Mouse (Mus musculus) embryonic facial prominence, embryonic 13.5 days (tissue): ENCODE measurements around the gene Cenpf. TPM values are rescaled to one million over a fixed set of nuclear protein-coding genes. Genes with fewer than 3 reads are reported as not detected.

Experiments used
- ATAC-seq: fragments of 200-750 bp; cut with Nextera tagmentation; 2 replicates; pipeline ENCODE4 v1.8.0; 2017; ENCODE audit warnings: low read depth; ENCODE audit not compliant: insufficient number of reproducible peaks, insufficient read depth, low FRiP score, low TSS enrichment
- H3K27ac ChIP-seq: fragments of 300-500 bp; sonication (generic); 2 replicates; pipeline ENCODE4 v1.5.1; 2015; ENCODE audit warnings: moderate library complexity, mild to moderate bottlenecking, inconsistent platforms
- H3K27me3 ChIP-seq: fragments of 300-500 bp; sonication (generic); 2 replicates; pipeline ENCODE4 v1.6.1; 2015; ENCODE audit warnings: mild to moderate bottlenecking, inconsistent platforms
- H3K36me3 ChIP-seq: fragments of 300-500 bp; sonication (generic); 2 replicates; pipeline ENCODE4 v1.6.1; 2015; ENCODE audit warnings: mild to moderate bottlenecking, inconsistent platforms
- H3K4me1 ChIP-seq: fragments of 300-500 bp; sonication (generic); 2 replicates; pipeline ENCODE4 v1.6.1; 2015; ENCODE audit warnings: inconsistent platforms
- H3K4me2 ChIP-seq: fragments of 300-500 bp; sonication (generic); 2 replicates; pipeline ENCODE4 v1.6.1; 2015; ENCODE audit warnings: moderate library complexity, mild to moderate bottlenecking, inconsistent platforms
- H3K4me3 ChIP-seq: fragments of 300-500 bp; sonication (generic); 2 replicates; pipeline ENCODE4 v1.5.1; 2015; ENCODE audit warnings: mild to moderate bottlenecking, inconsistent platforms
- H3K9ac ChIP-seq: fragments of 300-500 bp; sonication (generic); 2 replicates; pipeline ENCODE4 v1.6.1; 2015; ENCODE audit warnings: mild to moderate bottlenecking, inconsistent platforms
- H3K9me3 ChIP-seq: fragments of 300-500 bp; sonication (generic); 2 replicates; pipeline ENCODE4 v1.6.1; 2016; ENCODE audit warnings: inconsistent platforms
- WGBS: fragments of 180-500 bp; shearing (Covaris S2); methylation state at CpG from one replicate; pipeline ENCODE4 v1.1.7; 2015; ENCODE audit warnings: mixed read lengths; 5-methylcytosine and 5-hydroxymethylcytosine counted together
- polyA plus RNA-seq: library from polyadenylated mRNA; unstranded; fragments of >200 nt; fragmentation: Nextera tagmentation; extraction: Ambion mirVana; gene quantifications from 2 replicates; pipeline ENCODE4 v1.2.1, GENCODE M21; 2015

Cenpf gene
- polyA plus RNA-seq: 102 and 103 TPM in 2 replicates

DNA sequence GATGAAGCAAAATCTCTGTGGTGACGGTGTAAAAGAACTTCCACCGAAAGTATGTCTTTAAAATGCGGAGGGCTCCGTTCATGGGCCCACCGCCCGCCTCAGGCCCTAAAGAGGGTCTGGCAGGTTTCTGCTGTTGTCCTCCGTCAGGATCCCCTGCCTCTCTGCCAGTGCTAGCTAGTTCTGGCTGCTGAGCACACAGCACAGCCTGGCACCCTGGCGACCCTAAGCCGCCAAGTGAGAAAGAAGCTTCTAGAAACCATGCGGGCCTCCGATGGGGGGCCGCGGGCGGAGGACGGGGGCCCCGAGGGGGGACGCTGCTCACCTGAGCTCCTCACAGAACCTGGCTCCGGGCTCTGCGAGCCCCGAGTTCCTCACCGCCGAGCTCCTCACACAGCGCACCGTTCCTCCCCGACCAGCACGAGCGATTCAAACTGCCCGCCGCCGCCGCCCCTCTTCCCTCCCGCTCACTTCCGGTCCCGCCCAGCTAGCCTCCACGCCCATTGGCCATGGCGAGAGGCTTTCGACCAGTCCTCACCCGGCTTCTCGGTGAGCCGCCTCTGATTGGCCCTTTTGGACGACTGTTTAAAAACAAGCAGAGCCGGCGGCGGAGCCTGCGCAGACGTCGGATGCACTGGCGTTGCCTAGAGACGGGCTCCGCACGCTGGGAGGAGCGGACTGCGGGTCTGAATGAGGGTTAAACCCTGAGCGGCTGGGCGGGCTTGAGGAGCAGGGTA lies at the start of gene Cenpf:
TSS of gene Cenpf (minus strand) at position 433 of the 734 bp plus-strand sequence.
- no peaks in the 10 kb centered on the region for H3K27me3 ChIP-seq
- H3K9me3 ChIP-seq: no peaks in the 10 kb centered on the region
- WGBS: under 1% methylated on average over 54 of the region's 55 CpGs
- peak within 1 kb of the TSS; percentile 91 for H3K4me2 ChIP-seq
- peak within 1 kb of the TSS; percentile 62; the same call in 1 of the 2 replicates for H3K27ac ChIP-seq
- peaks cover 35% of the 10 kb centered on the region for H3K4me1 ChIP-seq
- peak; percentile 100 for ATAC-seq
- peaks cover 19% of the 10 kb centered on the region for H3K36me3 ChIP-seq
- H3K9ac ChIP-seq: peak within 1 kb of the TSS; percentile 86
- peak within 1 kb of the TSS; percentile 84 for H3K4me3 ChIP-seq

DNA sequence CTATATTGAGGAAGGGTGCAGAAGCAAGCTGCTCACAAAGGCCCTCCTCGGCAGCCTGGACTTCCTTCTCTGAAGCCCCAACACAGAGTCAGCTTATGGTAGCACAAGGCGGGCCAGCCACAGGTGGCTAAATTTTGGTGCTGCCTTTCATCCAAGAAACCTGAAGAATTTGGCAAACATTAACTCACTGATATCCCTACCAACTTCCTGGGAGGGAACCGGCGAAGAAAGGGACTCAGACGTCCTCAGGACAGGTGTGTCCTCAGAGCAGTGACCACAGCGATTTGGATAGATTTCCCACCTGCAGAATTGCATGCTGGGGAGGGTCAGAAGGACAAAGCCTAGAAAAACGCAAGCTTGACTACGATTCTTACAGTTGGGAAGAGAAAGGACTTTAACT lies 44.3 kb upstream of the Cenpf start:
- peaks cover 42% of the 10 kb centered on the region for H3K4me1 ChIP-seq
- no peak overlapping the region for H3K4me3 ChIP-seq
- no peaks in the 10 kb centered on the region for H3K9me3 ChIP-seq
- WGBS: 60% methylated on average over 8 of the region's 8 CpGs
- no peaks in the 10 kb centered on the region for H3K27me3 ChIP-seq
- peak overlapping the region; percentile 48; the same call in 1 of the 2 replicates for H3K27ac ChIP-seq
- no peak for ATAC-seq
- no peak overlapping the region for H3K9ac ChIP-seq
- 0 out of 2 replicates have a peak, but pooled peaks cover 4% of the 10 kb centered on the region for H3K36me3 ChIP-seq
- H3K4me2 ChIP-seq: peak overlapping the region; percentile 82

DNA sequence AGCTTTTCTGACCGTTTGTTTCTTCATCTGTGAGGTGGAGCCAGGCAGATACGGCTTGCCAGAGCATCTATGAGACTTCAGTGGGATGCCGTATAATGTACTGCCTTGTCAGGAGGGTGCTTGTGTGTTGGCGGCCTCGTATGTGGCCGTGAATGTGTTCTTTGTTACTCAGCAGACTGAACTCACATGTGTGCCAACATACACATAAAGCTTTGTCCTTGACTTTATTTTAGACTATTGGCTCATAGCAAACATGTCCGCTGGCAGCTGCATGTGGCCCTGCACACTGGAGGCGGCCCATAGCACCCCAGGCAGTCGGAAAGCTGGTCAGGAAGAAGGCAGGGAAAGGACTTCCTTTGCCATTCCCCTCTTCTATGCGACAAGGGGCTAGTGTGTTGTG lies 43.8 kb upstream of the Cenpf start:
- H3K9me3 ChIP-seq: no peaks in the 10 kb centered on the region
- H3K36me3 ChIP-seq: 0 out of 2 replicates have a peak, but pooled peaks cover 4% of the 10 kb centered on the region
- peaks cover 47% of the 10 kb centered on the region for H3K4me1 ChIP-seq
- H3K9ac ChIP-seq: no peak overlapping the region
- no peak for ATAC-seq
- peak overlapping the region; percentile 48 for H3K27ac ChIP-seq
- H3K27me3 ChIP-seq: no peaks in the 10 kb centered on the region
- WGBS: 48% methylated on average over 10 of the region's 10 CpGs
- peak overlapping the region; percentile 82 for H3K4me2 ChIP-seq
- H3K4me3 ChIP-seq: peak overlapping the region; percentile 89; the same call in 1 of the 2 replicates

GRCm38 (mm10) chr1:189729141-189729815 lies 41.4 kb upstream of the Cenpf start:
- H3K4me1 ChIP-seq: peaks cover 55% of the 10 kb centered on the region
- no peaks in the 10 kb centered on the region for H3K9me3 ChIP-seq
- H3K4me3 ChIP-seq: peak overlapping the region; percentile 89
- peak overlapping the region; percentile 82 for H3K4me2 ChIP-seq
- no peaks in the 10 kb centered on the region for H3K27me3 ChIP-seq
- ATAC-seq: no peak
- peak overlapping the region; percentile 90 for H3K9ac ChIP-seq
- WGBS: 6% methylated on average over 17 of the region's 17 CpGs
- H3K36me3 ChIP-seq: 0 out of 2 replicates have a peak, but pooled peaks cover 3% of the 10 kb centered on the region
- peak overlapping the region; percentile 99 for H3K27ac ChIP-seq

DNA sequence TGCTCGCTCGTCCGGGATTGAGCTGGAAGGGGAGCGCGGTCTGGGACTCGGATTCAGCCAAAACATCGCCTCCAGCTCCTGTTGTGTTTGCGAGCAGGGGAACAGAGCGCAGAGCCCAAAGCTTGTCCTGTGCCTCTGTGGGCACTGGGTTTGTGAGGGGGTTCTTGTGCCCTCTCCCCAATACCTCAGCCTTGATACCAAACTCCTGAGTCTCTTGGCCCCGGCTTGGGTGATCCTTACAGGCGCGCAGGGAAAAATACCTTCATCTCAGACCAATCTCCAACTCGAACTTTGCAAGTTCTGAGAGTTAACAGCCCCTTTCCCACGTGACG lies 40.9 kb upstream of the Cenpf start:
- Histone ChIP-seq H3K27ac (peak overlapping the region; percentile 99), H3K4me1 (peaks cover 55% of the 10 kb centered on the region), H3K36me3 (no peaks in the 10 kb centered on the region), H3K9ac (peak overlapping the region; percentile 90), H3K4me2 (peak overlapping the region; percentile 82), H3K9me3 (no peaks in the 10 kb centered on the region), H3K27me3 (no peaks in the 10 kb centered on the region), H3K4me3 (peak overlapping the region; percentile 89)
- under 1% methylated on average over 15 of the region's 15 CpGs for WGBS
- ATAC-seq: no peak

GRCm38 (mm10) chr1:189727884-189728783 lies 40.2 kb upstream of the Cenpf start, which contains the start of gene Ptpn14:
TSS of gene Ptpn14 (plus strand) at chr1:189728268.
- Histone ChIP-seq H3K36me3 (no peaks in the 10 kb centered on the region), H3K27me3 (no peaks in the 10 kb centered on the region), H3K9me3 (no peaks in the 10 kb centered on the region), H3K4me3 (peak within 1 kb of the TSS; percentile 89), H3K4me1 (peaks cover 55% of the 10 kb centered on the region), H3K4me2 (peak within 1 kb of the TSS; percentile 82), H3K9ac (peak within 1 kb of the TSS; percentile 90), H3K27ac (peak within 1 kb of the TSS; percentile 99)
- peak; percentile 90 for ATAC-seq
- WGBS: under 1% methylated on average over 98 of the region's 98 CpGs

GRCm38 (mm10) chr1:189727346-189727883 lies 39.5 kb upstream of the Cenpf start:
- no peaks in the 10 kb centered on the region for H3K9me3 ChIP-seq
- peak overlapping the region; percentile 82 for H3K4me2 ChIP-seq
- peak; percentile 74 for ATAC-seq
- under 1% methylated on average over 22 of the region's 22 CpGs for WGBS
- peaks cover 50% of the 10 kb centered on the region for H3K4me1 ChIP-seq
- no peaks in the 10 kb centered on the region for H3K36me3 ChIP-seq
- no peaks in the 10 kb centered on the region for H3K27me3 ChIP-seq
- peak overlapping the region; percentile 99 for H3K27ac ChIP-seq
- peak overlapping the region; percentile 89 for H3K4me3 ChIP-seq
- peak overlapping the region; percentile 90 for H3K9ac ChIP-seq

- H3K36me3 ChIP-seq: no peaks in the 10 kb centered on the region
- H3K27me3 ChIP-seq: no peaks in the 10 kb centered on the region
- peak overlapping the region; percentile 99 for H3K27ac ChIP-seq
- no peaks in the 10 kb centered on the region for H3K9me3 ChIP-seq
- no peak overlapping the region for H3K9ac ChIP-seq
- WGBS: 63% methylated on average over 4 of the region's 4 CpGs
- H3K4me1 ChIP-seq: peaks cover 37% of the 10 kb centered on the region
- H3K4me3 ChIP-seq: no peak overlapping the region
- peak overlapping the region; percentile 82; the same call in 1 of the 2 replicates for H3K4me2 ChIP-seq
- no peak for ATAC-seq
Observed at GRCm38 (mm10) chr1:189726121-189726520, 38.2 kb upstream of the Cenpf start.

GRCm38 (mm10) chr1:189718600-189718999 lies 30.7 kb upstream of the Cenpf start:
- WGBS: 85% methylated on average over 5 of the region's 5 CpGs
- Histone ChIP-seq H3K4me1 (peaks cover 14% of the 10 kb centered on the region), H3K27ac (no peak overlapping the region), H3K4me3 (no peak overlapping the region), H3K36me3 (no peaks in the 10 kb centered on the region), H3K9ac (no peak overlapping the region), H3K4me2 (no peak overlapping the region), H3K9me3 (no peaks in the 10 kb centered on the region), H3K27me3 (no peaks in the 10 kb centered on the region)
- no peak for ATAC-seq

GRCm38 (mm10) chr1:189717546-189717945 lies 29.7 kb upstream of the Cenpf start:
- 91% methylated on average over 11 of the region's 11 CpGs for WGBS
- Histone ChIP-seq H3K4me1 (peaks cover 14% of the 10 kb centered on the region), H3K9me3 (no peaks in the 10 kb centered on the region), H3K27me3 (no peaks in the 10 kb centered on the region), H3K4me2 (no peak overlapping the region), H3K4me3 (no peak overlapping the region), H3K9ac (no peak overlapping the region), H3K36me3 (no peaks in the 10 kb centered on the region), H3K27ac (no peak overlapping the region)
- ATAC-seq: no peak
